Mouse (Mus musculus) erythroblast, embryonic 14.5 days (primary cell): ENCODE results near the gene Cacna2d1. TPM values are rescaled to one million over a fixed set of nuclear protein-coding genes. Genes with fewer than 3 reads are reported as not detected.

Experiments
- H3K27me3 ChIP-seq: 2 replicates; pipeline ENCODE4 v1.6.1; 2012; ENCODE audit warnings: inconsistent platforms; ENCODE audit not compliant: control insufficient read depth
- H3K36me3 ChIP-seq: 2 replicates; pipeline ENCODE4 v1.6.1; 2012; ENCODE audit warnings: mild to moderate bottlenecking, inconsistent platforms; ENCODE audit not compliant: control insufficient read depth
- H3K4me1 ChIP-seq: 2 replicates; pipeline ENCODE4 v1.6.1; 2012; ENCODE audit warnings: inconsistent platforms; ENCODE audit not compliant: control insufficient read depth
- H3K4me3 ChIP-seq: replicated peaks from 2 replicates; pipeline ENCODE3; 2012; ENCODE audit warnings: moderate library complexity, mild to moderate bottlenecking, inconsistent platforms
- H3K9me3 ChIP-seq: 2 replicates; pipeline ENCODE4 v1.6.1; 2012; ENCODE audit warnings: low read length, inconsistent platforms, mixed read lengths; ENCODE audit not compliant: control insufficient read depth
- GATA1 ChIP-seq: IDR thresholded peaks from 2 replicates; pipeline ENCODE4 v1.6.1; 2012; ENCODE audit warnings: low read length, inconsistent platforms, mixed read lengths
- TAL1 ChIP-seq: IDR thresholded peaks from 3 replicates; pipeline ENCODE4 v1.6.1; 2012; ENCODE audit warnings: low read length, inconsistent platforms, mixed read lengths
- polyA plus RNA-seq: library from polyadenylated mRNA; stranded (reverse); fragments of >175 nt; gene quantifications from 2 replicates; pipeline ENCODE4 v1.2.3, GENCODE M21; 2012

Cacna2d1 gene
- polyA plus RNA-seq = under 0.01 TPM in 1 of 2 replicates, not detected in the other

GRCm38 (mm10) chr5:15934376-15935233 lies at the start of gene Cacna2d1:
Cacna2d1 (plus strand) TSS chr5:15934691.
- H3K4me1 ChIP-seq = no peaks in the 10 kb centered on the region
- no peaks in the 10 kb centered on the region for H3K36me3 ChIP-seq
- H3K4me3 ChIP-seq = no peak within 1 kb of the TSS
- peaks cover 42% of the 10 kb centered on the region for H3K27me3 ChIP-seq
- no peaks in the 10 kb centered on the region; the same call in 1 of the 2 replicates for H3K9me3 ChIP-seq
- no peak for TF ChIP-seq TAL1
- TF ChIP-seq GATA1 = no peak

GRCm38 (mm10) chr5:15895098-15895497 lies 39.4 kb upstream of the Cacna2d1 start:
- H3K4me3 ChIP-seq = no peak overlapping the region
- no peaks in the 10 kb centered on the region for H3K4me1 ChIP-seq
- H3K27me3 ChIP-seq = no peaks in the 10 kb centered on the region
- no peaks in the 10 kb centered on the region for H3K36me3 ChIP-seq
- H3K9me3 ChIP-seq = no peaks in the 10 kb centered on the region
- TF ChIP-seq GATA1 (no peak), TAL1 (no peak)

GRCm38 (mm10) chr5:15896706-15897105 lies 37.8 kb upstream of the Cacna2d1 start:
- no peaks in the 10 kb centered on the region for H3K9me3 ChIP-seq
- no peaks in the 10 kb centered on the region for H3K27me3 ChIP-seq
- H3K36me3 ChIP-seq = no peaks in the 10 kb centered on the region
- H3K4me3 ChIP-seq = no peak overlapping the region
- no peaks in the 10 kb centered on the region for H3K4me1 ChIP-seq
- no peak for TF ChIP-seq TAL1
- no peak for TF ChIP-seq GATA1

- TF ChIP-seq TAL1 = no peak
- TF ChIP-seq GATA1 = no peak
These were observed 28.0 kb upstream of the Cacna2d1 start for GRCm38 (mm10) chr5:15906446-15906845.

GRCm38 (mm10) chr5:15914931-15915330 lies 19.6 kb upstream of the Cacna2d1 start:
- no peak overlapping the region for H3K4me3 ChIP-seq
- no peaks in the 10 kb centered on the region for H3K9me3 ChIP-seq
- H3K36me3 ChIP-seq = no peaks in the 10 kb centered on the region
- no peaks in the 10 kb centered on the region for H3K4me1 ChIP-seq
- TF ChIP-seq TAL1 (no peak), GATA1 (no peak)
- H3K27me3 ChIP-seq = no peaks in the 10 kb centered on the region

More at GRCm38 (mm10) chr5:15906446-15906845, 28.0 kb upstream of the Cacna2d1 start:
- Histone ChIP-seq H3K36me3 (no peaks in the 10 kb centered on the region), H3K27me3 (no peaks in the 10 kb centered on the region), H3K4me3 (no peak overlapping the region), H3K4me1 (no peaks in the 10 kb centered on the region), H3K9me3 (no peaks in the 10 kb centered on the region)

GRCm38 (mm10) chr5:15928506-15928905 lies 6.0 kb upstream of the Cacna2d1 start:
- TF ChIP-seq GATA1 (no peak), TAL1 (no peak)
- H3K4me1 ChIP-seq = no peaks in the 10 kb centered on the region
- no peaks in the 10 kb centered on the region for H3K9me3 ChIP-seq

GRCm38 (mm10) chr5:15933017-15933416 lies 1.5 kb upstream of the Cacna2d1 start:
- no peaks in the 10 kb centered on the region for H3K36me3 ChIP-seq
- no peak overlapping the region for H3K4me3 ChIP-seq
- H3K4me1 ChIP-seq = no peaks in the 10 kb centered on the region
- no peak for TF ChIP-seq GATA1
- no peak for TF ChIP-seq TAL1
- H3K9me3 ChIP-seq = no peaks in the 10 kb centered on the region; the same call in 1 of the 2 replicates
- peaks cover 42% of the 10 kb centered on the region for H3K27me3 ChIP-seq

More at GRCm38 (mm10) chr5:15928506-15928905, 6.0 kb upstream of the Cacna2d1 start:
- H3K4me3 ChIP-seq = no peak overlapping the region
- no peaks in the 10 kb centered on the region for H3K36me3 ChIP-seq
- H3K27me3 ChIP-seq = peaks cover 8% of the 10 kb centered on the region

- no peak overlapping the region for H3K4me3 ChIP-seq
- H3K9me3 ChIP-seq = no peaks in the 10 kb centered on the region; the same call in 1 of the 2 replicates
- TF ChIP-seq TAL1 (no peak), GATA1 (no peak)
- no peaks in the 10 kb centered on the region for H3K4me1 ChIP-seq
- no peaks in the 10 kb centered on the region for H3K36me3 ChIP-seq
- peaks cover 42% of the 10 kb centered on the region for H3K27me3 ChIP-seq
These were observed 713 bp upstream of the Cacna2d1 start for GRCm38 (mm10) chr5:15933581-15934375.

GRCm38 (mm10) chr5:15935234-15935728 lies 790 bp downstream of the Cacna2d1 start:
- H3K4me3 ChIP-seq = no peak overlapping the region

More at GRCm38 (mm10) chr5:15935234-15935728, 790 bp downstream of the Cacna2d1 start:
- H3K36me3 ChIP-seq = no peaks in the 10 kb centered on the region
- peaks cover 42% of the 10 kb centered on the region for H3K27me3 ChIP-seq
- TF ChIP-seq GATA1 (no peak), TAL1 (no peak)
- no peaks in the 10 kb centered on the region for H3K4me1 ChIP-seq
- H3K9me3 ChIP-seq = no peaks in the 10 kb centered on the region; the same call in 1 of the 2 replicates
